In the genomic region with DNA sequence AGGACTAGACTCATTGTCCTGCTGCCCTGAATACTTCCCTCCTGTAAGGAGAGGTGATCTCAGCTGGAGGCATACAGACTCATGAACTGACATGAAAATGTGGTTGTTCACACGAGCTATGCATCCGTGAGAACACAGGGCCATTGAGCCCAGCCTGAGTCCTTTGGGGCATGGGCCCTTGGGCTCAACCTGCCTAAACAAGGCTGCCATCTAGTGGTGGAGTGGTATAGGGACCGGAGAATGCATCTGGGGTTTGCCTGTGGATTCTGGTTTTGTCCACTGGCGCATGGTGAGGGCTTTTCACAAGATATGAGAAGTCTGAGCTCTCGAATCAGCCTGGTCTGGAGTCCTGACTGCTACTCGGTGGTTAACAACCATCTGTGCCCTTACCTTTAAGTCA, we compare ENCODE assay signal across 8 mouse cellular contexts. TPM values are rescaled to one million over a fixed set of nuclear protein-coding genes. Genes with fewer than 3 reads are reported as not detected.
A peak's percentile ranks its signal among the peaks of the same experiment; 100 is the strongest.
DNase-seq lines count a peak whose midpoint lies in the region; ATAC-seq and TF ChIP-seq lines count a peak whose summit lies in the region.
"Had no signal": no experiment of that assay in that cellular context is flagged by ENCODE, and none has a peak within 500 bp of the region (broad histone marks: within the 10 kb centered on the region; RNA-seq: fewer than 3 reads in every experiment).

No protein-coding gene starts in this region.

- TF ChIP-seq EP300 in MEL (IDR thresholded peaks at IDR 0.05; ENCODE audit: low read depth in 1 of 2, low read length in 2 of 2) = no peak
- no peak for TF ChIP-seq EP300 in heart, postnatal 0 days (IDR thresholded peaks at IDR 0.05; ENCODE audit: low read depth)

- no peak overlapping the region for H3K4me3 ChIP-seq in MEL (ENCODE audit: control insufficient read depth in 1 of 2, insufficient read depth in 1 of 2, low read depth in 2 of 2, low read length in 2 of 2)
- no peak overlapping the region for H3K4me3 ChIP-seq in bone marrow, adult 2 months (replicated peaks; ENCODE audit: control insufficient read depth, low read depth, low read length)
- H3K4me3 ChIP-seq in embryonic fibroblast, embryonic 13.5 days (ENCODE audit: insufficient read depth, low read length) = no peak overlapping the region
- no peak overlapping the region for H3K4me3 ChIP-seq in heart, postnatal 0 days (ENCODE audit: low read depth, low read length)
- H3K4me3 ChIP-seq: limb, embryonic 15.5 days had no signal

- ATAC-seq in heart, postnatal 0 days (ENCODE audit: insufficient read depth, low read depth) = peak; percentile 75; the same call in 1 of the 2 replicates

- TF ChIP-seq RAD21 in MEL (IDR thresholded peaks at IDR 0.05; ENCODE audit: low read depth, low read length) = peak; percentile 66

- H3K9ac ChIP-seq in MEL (ENCODE audit: control insufficient read depth, low read depth, low read length, poor library complexity, severe bottlenecking) = no peak overlapping the region
- no peak overlapping the region for H3K9ac ChIP-seq in heart, postnatal 0 days (replicated peaks; ENCODE audit: low read depth, low read length)
- H3K9ac ChIP-seq: limb, embryonic 15.5 days had no signal

- DNase-seq in MEL (ENCODE audit: low read depth, low spot score) = peak; percentile 78
- peak; percentile 64 for DNase-seq in heart, postnatal 0 days (ENCODE audit: low spot score)
- peak; percentile 63 to 85 for DNase-seq in layer of hippocampus, postnatal 14 days (ENCODE audit: low spot score in 2 of 2)
- DNase-seq in lung, postnatal 25 days (ENCODE audit: low spot score) = peak; percentile 80
- peak; percentile 55 for DNase-seq in skeletal muscle tissue, adult 2 months (ENCODE audit: low read depth, low spot score)

- H3K9me3 ChIP-seq in MEL (replicated peaks; ENCODE audit: insufficient read depth, low read length) = no peaks in the 10 kb centered on the region
- H3K9me3 ChIP-seq in heart, postnatal 0 days (replicated peaks; ENCODE audit: control insufficient read depth, low read length) = no peaks in the 10 kb centered on the region
- H3K9me3 ChIP-seq: limb, embryonic 15.5 days had no signal

- H3K4me2 ChIP-seq in heart, postnatal 0 days (ENCODE audit: low read depth, low read length) = no peak overlapping the region
- H3K4me2 ChIP-seq: limb, embryonic 15.5 days had no signal

- WGBS in bone marrow, adult 2 months = 33% methylated on average over 6 of the region's 6 CpGs
- WGBS in heart, postnatal 0 days = 43% methylated on average over 6 of the region's 6 CpGs

- no peaks in the 10 kb centered on the region for H3K4me1 ChIP-seq in MEL (ENCODE audit: control insufficient read depth in 1 of 2, insufficient read depth in 2 of 2, low read length in 2 of 2)
- no peaks in the 10 kb centered on the region for H3K4me1 ChIP-seq in bone marrow, adult 2 months (ENCODE audit: control insufficient read depth, insufficient read depth, low read length)
- H3K4me1 ChIP-seq in embryonic fibroblast, embryonic 13.5 days (ENCODE audit: control insufficient read depth, insufficient read depth, low read length) = no peaks in the 10 kb centered on the region
- no peaks in the 10 kb centered on the region for H3K4me1 ChIP-seq in heart, postnatal 0 days (ENCODE audit: control insufficient read depth, insufficient read depth)
- H3K4me1 ChIP-seq: limb, embryonic 15.5 days had no signal

- TF ChIP-seq POLR2A in MEL (IDR thresholded peaks at IDR 0.05; ENCODE audit: control insufficient read depth in 1 of 2, insufficient read depth in 1 of 2, low read depth in 1 of 2, low read length in 2 of 2, poor library complexity in 1 of 2) = no peak
- no peak for TF ChIP-seq POLR2A in bone marrow, adult 2 months (IDR thresholded peaks at IDR 0.05; ENCODE audit: borderline replicate concordance, control insufficient read depth, low read depth, low read length)
- no peak for TF ChIP-seq POLR2A in embryonic fibroblast, embryonic 13.5 days (IDR thresholded peaks at IDR 0.05; ENCODE audit: low read depth, low read length)

- peaks cover 0 to 6% of the 10 kb centered on the region in 2 experiments; a peak in 2 of 4 replicates for H3K36me3 ChIP-seq in MEL (ENCODE audit: control insufficient read depth in 1 of 2, insufficient read depth in 2 of 2, low read length in 2 of 2)
- peaks cover 78% of the 10 kb centered on the region for H3K36me3 ChIP-seq in heart, postnatal 0 days (replicated peaks; ENCODE audit: control insufficient read depth, insufficient read depth, low read length)

- peak; percentile 86 to 96 (median 86) for TF ChIP-seq CTCF in MEL (IDR thresholded peaks at IDR 0.05 in 2 of 3, conservative IDR thresholded peaks at IDR 0.05 in 1 of 3; ENCODE audit: control insufficient read depth in 1 of 3, insufficient read depth in 1 of 3, low read depth in 2 of 3, low read length in 3 of 3, poor library complexity in 1 of 3, severe bottlenecking in 1 of 3)
- peak; percentile 92 for TF ChIP-seq CTCF in bone marrow, adult 2 months (IDR thresholded peaks at IDR 0.05; ENCODE audit: control insufficient read depth, insufficient read depth, low read length)
- peak; percentile 84 for TF ChIP-seq CTCF in embryonic fibroblast, embryonic 13.5 days (IDR thresholded peaks at IDR 0.05; ENCODE audit: borderline replicate concordance, insufficient read depth, low read length)
- peak; percentile 96 for TF ChIP-seq CTCF in heart, postnatal 0 days (IDR thresholded peaks at IDR 0.05; ENCODE audit: low read depth)

- H3K27ac ChIP-seq in MEL (ENCODE audit: control insufficient read depth, low read depth, low read length) = no peak overlapping the region
- no peak overlapping the region for H3K27ac ChIP-seq in bone marrow, adult 2 months (ENCODE audit: control insufficient read depth, insufficient read depth, low read depth, low read length, poor library complexity)
- H3K27ac ChIP-seq in embryonic fibroblast, embryonic 13.5 days (ENCODE audit: insufficient read depth, low read length) = no peak overlapping the region
- no peak overlapping the region for H3K27ac ChIP-seq in heart, postnatal 0 days (ENCODE audit: low read depth)
- H3K27ac ChIP-seq: limb, embryonic 15.5 days had no signal

- no peaks in the 10 kb centered on the region for H3K27me3 ChIP-seq in MEL (ENCODE audit: control insufficient read depth in 1 of 2, insufficient read depth in 2 of 2, low read length in 2 of 2)
- H3K27me3 ChIP-seq in heart, postnatal 0 days (ENCODE audit: control insufficient read depth, insufficient read depth, low read length) = no peaks in the 10 kb centered on the region
- H3K27me3 ChIP-seq: limb, embryonic 15.5 days had no signal

- H3K79me2 ChIP-seq in MEL (ENCODE audit: control insufficient read depth, insufficient read depth, low read length, poor library complexity) = no peaks in the 10 kb centered on the region

RNA-seq across cellular contexts. Expression of gene Gtse1, which starts 8.2 kb away (rescaled TPM):
- 22.6 and 24.1 TPM in 2 replicates for total RNA-seq in MEL (2012; rRNA removed)
- 10 to 100 TPM in 1 of 2 experiments, not detected in 1; 38.3 TPM for polyA plus RNA-seq in MEL (2012; ENCODE audit: insufficient read depth in 1 of 2, insufficient read length in 2 of 2, low read depth in 1 of 2, low replicate concordance in 2 of 2, missing spikeins in 1 of 2)
- 16.0 and 20.8 TPM in 2 replicates for polyA plus RNA-seq in bone marrow, adult 2 months (2011; ENCODE audit: insufficient read depth, insufficient read length, low replicate concordance, missing spikeins)
- 34.8 and 40.9 TPM in 2 replicates for polyA plus RNA-seq in embryonic fibroblast, embryonic 13.5 days (2011; ENCODE audit: insufficient read length, low read depth, missing spikeins)
- 17.9 and 23.3 TPM in 2 replicates for total RNA-seq in heart, postnatal 0 days (2014; rRNA removed; ENCODE audit: low replicate concordance)
- 6.3 and 6.7 TPM in 2 replicates for polyA plus RNA-seq in heart, postnatal 0 days (2015; fragmentation: Nextera tagmentation; extraction: Ambion mirVana)
- total RNA-seq in layer of hippocampus, postnatal 14 days (2021) = 1 to 10 TPM; 1.2 to 1.3 TPM

RNA-seq across cellular contexts. Expression of gene Trmu, which starts 11.4 kb away (rescaled TPM):
- total RNA-seq in MEL (2012; rRNA removed) = 19.1 and 21.9 TPM in 2 replicates
- 10 to 100 TPM in 1 of 2 experiments, not detected in 1; 22.2 TPM for polyA plus RNA-seq in MEL (2012; ENCODE audit: insufficient read depth in 1 of 2, insufficient read length in 2 of 2, low read depth in 1 of 2, low replicate concordance in 2 of 2, missing spikeins in 1 of 2)
- 15.3 and 40.4 TPM in 2 replicates for polyA plus RNA-seq in bone marrow, adult 2 months (2011; ENCODE audit: insufficient read depth, insufficient read length, low replicate concordance, missing spikeins)
- polyA plus RNA-seq in embryonic fibroblast, embryonic 13.5 days (2011; ENCODE audit: insufficient read length, low read depth, missing spikeins) = 16.6 and 20.0 TPM in 2 replicates
- 20.3 and 35.0 TPM in 2 replicates for total RNA-seq in heart, postnatal 0 days (2014; rRNA removed; ENCODE audit: low replicate concordance)
- polyA plus RNA-seq in heart, postnatal 0 days (2015; fragmentation: Nextera tagmentation; extraction: Ambion mirVana) = 34.3 and 35.4 TPM in 2 replicates
- total RNA-seq in layer of hippocampus, postnatal 14 days (2021) = 10 to 100 TPM; 36.2 to 41.7 TPM

RNA-seq across cellular contexts. Expression of gene Ttc38, which starts 35.6 kb away (rescaled TPM):
- 1.8 and 2.1 TPM in 2 replicates for total RNA-seq in MEL (2012; rRNA removed)
- 1 to 10 TPM in 1 of 2 experiments, not detected in 1; 4.2 TPM for polyA plus RNA-seq in MEL (2012; ENCODE audit: insufficient read depth in 1 of 2, insufficient read length in 2 of 2, low read depth in 1 of 2, low replicate concordance in 2 of 2, missing spikeins in 1 of 2)
- 2.4 and 2.9 TPM in 2 replicates for polyA plus RNA-seq in bone marrow, adult 2 months (2011; ENCODE audit: insufficient read depth, insufficient read length, low replicate concordance, missing spikeins)
- polyA plus RNA-seq in embryonic fibroblast, embryonic 13.5 days (2011; ENCODE audit: insufficient read length, low read depth, missing spikeins) = 4.9 and 5.0 TPM in 2 replicates
- 11.6 and 14.7 TPM in 2 replicates for total RNA-seq in heart, postnatal 0 days (2014; rRNA removed; ENCODE audit: low replicate concordance)
- 6.9 and 7.6 TPM in 2 replicates for polyA plus RNA-seq in heart, postnatal 0 days (2015; fragmentation: Nextera tagmentation; extraction: Ambion mirVana)
- 1 to 10 TPM; 4.7 to 7.1 TPM for total RNA-seq in layer of hippocampus, postnatal 14 days (2021)

RNA-seq across cellular contexts. Expression of gene Pkdrej, which starts 46.2 kb away (rescaled TPM):
- total RNA-seq in MEL (2012; rRNA removed) = 0.20 and 0.27 TPM in 2 replicates
- polyA plus RNA-seq in MEL (2012; ENCODE audit: insufficient read depth in 1 of 2, insufficient read length in 2 of 2, low read depth in 1 of 2, low replicate concordance in 2 of 2, missing spikeins in 1 of 2) = under 1 TPM in 1 of 2 experiments, not detected in 1; 0.56 TPM
- not detected in 2 replicates for polyA plus RNA-seq in bone marrow, adult 2 months (2011; ENCODE audit: insufficient read depth, insufficient read length, low replicate concordance, missing spikeins)
- polyA plus RNA-seq in embryonic fibroblast, embryonic 13.5 days (2011; ENCODE audit: insufficient read length, low read depth, missing spikeins) = 0.18 and 0.47 TPM in 2 replicates
- 2.4 and 2.7 TPM in 2 replicates for total RNA-seq in heart, postnatal 0 days (2014; rRNA removed; ENCODE audit: low replicate concordance)
- polyA plus RNA-seq in heart, postnatal 0 days (2015; fragmentation: Nextera tagmentation; extraction: Ambion mirVana) = 0.54 and 0.66 TPM in 2 replicates
- under 1 TPM; 0.35 to 0.52 TPM for total RNA-seq in layer of hippocampus, postnatal 14 days (2021)

RNA-seq across cellular contexts. Expression of gene Cdpf1, which starts 56.2 kb away (rescaled TPM):
- 30.5 and 34.4 TPM in 2 replicates for total RNA-seq in MEL (2012; rRNA removed)
- 10 to 100 TPM in 1 of 2 experiments, not detected in 1; 44.0 TPM for polyA plus RNA-seq in MEL (2012; ENCODE audit: insufficient read depth in 1 of 2, insufficient read length in 2 of 2, low read depth in 1 of 2, low replicate concordance in 2 of 2, missing spikeins in 1 of 2)
- polyA plus RNA-seq in bone marrow, adult 2 months (2011; ENCODE audit: insufficient read depth, insufficient read length, low replicate concordance, missing spikeins) = 5.8 and 10.8 TPM in 2 replicates
- polyA plus RNA-seq in embryonic fibroblast, embryonic 13.5 days (2011; ENCODE audit: insufficient read length, low read depth, missing spikeins) = 17.0 and 20.9 TPM in 2 replicates
- total RNA-seq in heart, postnatal 0 days (2014; rRNA removed; ENCODE audit: low replicate concordance) = 31.0 and 96.8 TPM in 2 replicates
- 45.9 and 49.9 TPM in 2 replicates for polyA plus RNA-seq in heart, postnatal 0 days (2015; fragmentation: Nextera tagmentation; extraction: Ambion mirVana)
- 10 to 100 TPM; 24.2 to 24.7 TPM for total RNA-seq in layer of hippocampus, postnatal 14 days (2021)
